Mouse (Mus musculus) small intestine, adult 2 months (tissue): ENCODE data around the gene Plcb2.

Source experiments
- CTCF ChIP-seq: fragments of 200-500 bp; IDR thresholded peaks from 2 replicates; pipeline ENCODE4 v1.5.1; 2012; ENCODE audit warnings: low read depth, mild to moderate bottlenecking, control low read depth, inconsistent platforms, low read length, moderate library complexity, mixed read lengths; ENCODE audit not compliant: insufficient replicate concordance, insufficient read length; ENCODE audit errors: extremely low read depth
- POLR2A ChIP-seq: fragments of 200-500 bp; IDR thresholded peaks from 2 replicates; pipeline ENCODE4 v1.6.1; 2012; ENCODE audit warnings: low read depth, mild to moderate bottlenecking, control low read depth, inconsistent platforms, low read length, moderate library complexity

DNA sequence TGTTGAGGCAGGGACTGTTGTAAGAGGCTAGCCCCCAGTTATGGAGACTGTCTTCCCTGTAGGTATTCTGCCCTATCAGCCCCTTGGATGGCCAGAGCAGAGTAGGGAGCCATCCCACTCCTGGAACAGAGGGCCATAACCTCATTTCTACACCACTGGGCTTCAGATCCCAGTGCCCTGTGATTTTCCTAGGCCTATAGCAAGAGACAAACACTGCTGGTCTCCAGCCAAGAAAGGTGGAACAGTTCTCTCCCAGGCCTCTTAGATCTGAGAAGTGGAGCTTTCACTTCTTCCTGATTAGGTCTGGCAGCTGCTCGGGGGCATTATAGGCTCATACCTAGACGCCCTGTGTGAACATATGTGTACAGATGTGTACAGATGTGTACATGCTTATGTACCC is 48.1 kb upstream of the Plcb2 start:
- TF ChIP-seq CTCF (no peak), POLR2A (no peak)
